Comparison of ENCODE assay signal across 8 mouse cellular contexts in genomic region chr6:24350882-24351281, GRCm38 (mm10).
A peak's percentile ranks its signal among the peaks of the same experiment; 100 is the strongest.
DNase-seq lines count a peak whose midpoint lies in the region; ATAC-seq and TF ChIP-seq lines count a peak whose summit lies in the region.

No protein-coding gene starts in this region.

- H3K27ac ChIP-seq in gastrocnemius, adult 2 months: no peak overlapping the region
- H3K27ac ChIP-seq in forebrain, embryonic 11.5 days (ENCODE audit: low read depth, low read length): no peak overlapping the region
- no peak overlapping the region for H3K27ac ChIP-seq in intestine, postnatal 0 days (ENCODE audit: low read depth, low read length)
- no peak overlapping the region for H3K27ac ChIP-seq in limb, embryonic 11.5 days (replicated peaks; ENCODE audit: low read depth, low read length)

- 0 out of 2 replicates have a peak, but pooled peaks cover 2% of the 10 kb centered on the region for H3K4me1 ChIP-seq in forebrain, embryonic 11.5 days (replicated peaks; ENCODE audit: control insufficient read depth, insufficient read depth, low read length)
- no peaks in the 10 kb centered on the region for H3K4me1 ChIP-seq in intestine, postnatal 0 days (replicated peaks; ENCODE audit: control insufficient read depth, insufficient read depth, low read length)
- H3K4me1 ChIP-seq in limb, embryonic 11.5 days (ENCODE audit: control insufficient read depth, insufficient read depth, low read length): no peaks in the 10 kb centered on the region

- ATAC-seq in forebrain, embryonic 11.5 days (replicated peaks; ENCODE audit: low FRiP score): peak; percentile 91
- peak; percentile 64; the same call in 1 of the 2 replicates for ATAC-seq in intestine, postnatal 0 days
- ATAC-seq in limb, embryonic 11.5 days (ENCODE audit: insufficient number of reproducible peaks, low FRiP score, low TSS enrichment, low read depth): peak; percentile 92

- H3K9ac ChIP-seq in forebrain, embryonic 11.5 days (ENCODE audit: low read length): no peak overlapping the region
- no peak overlapping the region for H3K9ac ChIP-seq in intestine, postnatal 0 days (ENCODE audit: low read depth, low read length)
- no peak overlapping the region for H3K9ac ChIP-seq in limb, embryonic 11.5 days (ENCODE audit: low read length)

- no peak overlapping the region for H3K4me3 ChIP-seq in gastrocnemius, adult 2 months
- no peak overlapping the region for H3K4me3 ChIP-seq in forebrain, embryonic 11.5 days (ENCODE audit: low read depth, low read length)
- no peak overlapping the region for H3K4me3 ChIP-seq in intestine, postnatal 0 days (ENCODE audit: low read depth, low read length)
- no peak overlapping the region for H3K4me3 ChIP-seq in limb, embryonic 11.5 days (ENCODE audit: low read depth, low read length)

- no peaks in the 10 kb centered on the region for H3K27me3 ChIP-seq in forebrain, embryonic 11.5 days (ENCODE audit: control insufficient read depth, insufficient read depth, low read length)
- H3K27me3 ChIP-seq in intestine, postnatal 0 days (replicated peaks; ENCODE audit: control insufficient read depth, insufficient read depth, low read length): no peaks in the 10 kb centered on the region
- H3K27me3 ChIP-seq in limb, embryonic 11.5 days (ENCODE audit: control insufficient read depth, insufficient read depth, low read length): no peaks in the 10 kb centered on the region

- DNase-seq in gastrocnemius, adult 2 months: no peak
- DNase-seq in gastrocnemius, postnatal 14 days: no peak
- DNase-seq in c-Kit-positive CD71-negative TER-119-negative erythroid progenitor cells, embryonic 14.5 days (ENCODE audit: low read depth): peak; percentile 18
- peak; percentile 56 for DNase-seq in forebrain, embryonic 11.5 days (ENCODE audit: low spot score)
- DNase-seq in limb, embryonic 11.5 days (ENCODE audit: low spot score): peak; percentile 50
- peak; percentile 44 for DNase-seq in naive thymus-derived CD4-positive, alpha-beta T cell, adult 2 months (ENCODE audit: low read depth)
- DNase-seq in thymus, postnatal 36 days: peak; percentile 7 to 10

- TF ChIP-seq CTCF in gastrocnemius, adult 2 months (IDR thresholded peaks at IDR 0.05): peak; percentile 73
- TF ChIP-seq CTCF in intestine, postnatal 0 days (IDR thresholded peaks at IDR 0.05; ENCODE audit: low read depth): peak; percentile 95

- H3K9me3 ChIP-seq in forebrain, embryonic 11.5 days (ENCODE audit: control insufficient read depth, low read length): no peaks in the 10 kb centered on the region
- H3K9me3 ChIP-seq in intestine, postnatal 0 days (ENCODE audit: control insufficient read depth): no peaks in the 10 kb centered on the region
- H3K9me3 ChIP-seq in limb, embryonic 11.5 days (ENCODE audit: control insufficient read depth, low read length): no peaks in the 10 kb centered on the region

- no peaks in the 10 kb centered on the region for H3K36me3 ChIP-seq in forebrain, embryonic 11.5 days (ENCODE audit: control insufficient read depth, insufficient read depth, low read length)
- no peaks in the 10 kb centered on the region for H3K36me3 ChIP-seq in intestine, postnatal 0 days (ENCODE audit: control insufficient read depth, insufficient read depth)
- no peaks in the 10 kb centered on the region for H3K36me3 ChIP-seq in limb, embryonic 11.5 days (ENCODE audit: control insufficient read depth, insufficient read depth, low read length)

- no peak overlapping the region for H3K4me2 ChIP-seq in forebrain, embryonic 11.5 days (ENCODE audit: low read depth, low read length, severe bottlenecking)
- H3K4me2 ChIP-seq in intestine, postnatal 0 days (replicated peaks; ENCODE audit: low read depth): no peak overlapping the region
- H3K4me2 ChIP-seq in limb, embryonic 11.5 days (ENCODE audit: low read depth, severe bottlenecking): no peak overlapping the region

- intact Hi-C loops in gastrocnemius, adult 2 months (cut with DNase I): no loop called here
- intact Hi-C loops in gastrocnemius, postnatal 14 days (cut with DNase I; ENCODE audit: low total_unique reads): no loop called here

- WGBS in forebrain, embryonic 11.5 days: 14% methylated on average over 5 of the region's 5 CpGs
- WGBS in intestine, postnatal 0 days: 17% methylated on average over 5 of the region's 5 CpGs
- WGBS in limb, embryonic 11.5 days: 16% methylated on average over 5 of the region's 5 CpGs

Comparison
In these comparisons a context has a peak if more than half of its experiments do, and no peak if none do; other contexts are left out.
1. DNase-seq: peak in c-Kit-positive CD71-negative TER-119-negative erythroid progenitor cells, embryonic 14.5 days (single experiment), forebrain, embryonic 11.5 days (single experiment), limb, embryonic 11.5 days (single experiment), naive thymus-derived CD4-positive, alpha-beta T cell, adult 2 months (single experiment) and thymus, postnatal 36 days (2 of 2); none in gastrocnemius, adult 2 months (single experiment) and gastrocnemius, postnatal 14 days (single experiment).
2. Peak in every context shown above with its lines, with median percentiles within 50 percentile points of each other: ATAC-seq.